In the genomic region with DNA sequence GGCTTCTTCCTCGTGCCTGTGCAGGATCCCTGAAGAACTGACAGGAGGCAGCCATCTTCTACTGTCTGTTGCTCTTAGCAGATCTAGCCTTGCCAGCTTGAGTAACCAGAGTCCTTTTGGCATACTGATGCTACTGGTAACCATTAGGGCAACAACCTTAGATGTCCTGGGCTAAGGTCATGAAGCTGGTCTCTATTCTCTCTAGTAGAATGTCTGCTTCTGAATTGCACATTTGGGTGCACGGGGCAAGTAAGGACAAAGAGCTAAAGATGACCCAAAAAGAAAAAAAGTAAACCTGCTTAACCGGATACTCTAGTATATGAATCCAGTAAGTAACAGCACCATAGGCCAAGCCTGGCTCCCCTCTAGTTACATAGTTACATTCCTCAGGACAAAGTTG, we compare ENCODE assay signal across 12 mouse cellular contexts.
"Had no signal": no experiment of that assay in that cellular context is flagged by ENCODE, and none has a peak within 500 bp of the region (broad histone marks: within the 10 kb centered on the region; RNA-seq: fewer than 3 reads in every experiment).

No protein-coding gene starts in this region.

- H3K9me3 ChIP-seq: limb, embryonic 15.5 days; neural tube, embryonic 12.5 days had no signal

- H3K27me3 ChIP-seq: limb, embryonic 15.5 days; neural tube, embryonic 12.5 days had no signal

- ATAC-seq: intestine, postnatal 0 days; lung, postnatal 0 days had no signal

- H3K4me2 ChIP-seq: limb, embryonic 15.5 days; neural tube, embryonic 12.5 days had no signal

- H3K9ac ChIP-seq: limb, embryonic 15.5 days; liver, embryonic 14.5 days; neural tube, embryonic 12.5 days had no signal

- H3K4me3 ChIP-seq: limb, embryonic 15.5 days; neural tube, embryonic 12.5 days had no signal

- H3K27ac ChIP-seq: kidney, postnatal 0 days; limb, embryonic 15.5 days; liver, embryonic 14.5 days; neural tube, embryonic 12.5 days; stomach, postnatal 0 days had no signal

- H3K4me1 ChIP-seq: limb, embryonic 15.5 days; neural tube, embryonic 12.5 days had no signal

- DNase-seq: layer of hippocampus, adult 9-11 months; layer of hippocampus, postnatal 36 days; lung, adult 2 months; lung, postnatal 36 days; midbrain, embryonic 14.5 days had no signal
